Mouse (Mus musculus) right cerebral cortex, adult 18-20 months (tissue): ENCODE measurements at regions not wholly inside any gene's neighbourhood (a gene's known extent, or its start where the extent isn't known, plus 50 kb on each side); places are given as distances from the start of the nearest gene placed in this dataset.

Source experiments
- DNase-seq: peaks from one replicate; pipeline ENCODE4 v3.0.0; 2022; ENCODE audit warnings: mixed read lengths

DNA sequence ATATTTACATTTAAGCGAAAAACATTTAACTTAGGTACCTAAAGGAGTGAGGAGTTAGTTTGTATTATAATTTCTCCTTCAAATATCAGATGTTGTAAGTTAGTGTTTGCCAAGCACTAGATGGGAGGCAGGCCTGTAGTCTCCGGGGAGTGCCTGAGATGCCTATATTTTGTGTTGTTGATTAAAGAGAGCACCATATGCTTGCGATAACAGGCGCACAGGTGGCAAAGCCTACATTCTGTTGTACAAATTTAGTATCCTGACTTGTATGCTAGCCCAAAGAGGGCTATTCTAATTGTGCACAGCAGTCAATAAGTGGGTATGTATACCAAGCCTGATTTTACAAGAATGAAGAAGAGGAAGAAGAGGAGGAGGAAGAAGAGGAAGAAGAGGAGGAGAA, 151.8 kb upstream of the Atxn1 start:
- peak; percentile 29 for DNase-seq

DNA sequence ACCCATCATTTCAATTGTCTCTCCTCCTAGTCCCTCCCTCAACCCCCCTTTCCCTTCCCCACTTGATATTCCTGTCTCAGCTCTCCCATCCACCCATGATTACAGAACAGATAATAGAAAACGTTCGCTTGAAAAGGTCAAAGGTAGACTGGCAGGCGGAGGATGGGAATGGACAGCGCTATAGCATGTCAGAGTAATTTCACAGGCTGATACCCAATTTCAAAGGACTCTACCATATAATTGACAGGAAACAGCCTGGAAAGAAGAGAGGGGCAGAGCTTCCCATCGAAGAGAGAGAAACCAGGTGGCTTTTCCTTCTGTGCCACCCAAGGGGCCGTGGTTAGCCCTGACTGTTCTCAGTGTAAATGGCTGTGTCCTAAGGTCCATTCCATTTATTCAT, 140.2 kb upstream of the Atxn1 start:
- no peak for DNase-seq

DNA sequence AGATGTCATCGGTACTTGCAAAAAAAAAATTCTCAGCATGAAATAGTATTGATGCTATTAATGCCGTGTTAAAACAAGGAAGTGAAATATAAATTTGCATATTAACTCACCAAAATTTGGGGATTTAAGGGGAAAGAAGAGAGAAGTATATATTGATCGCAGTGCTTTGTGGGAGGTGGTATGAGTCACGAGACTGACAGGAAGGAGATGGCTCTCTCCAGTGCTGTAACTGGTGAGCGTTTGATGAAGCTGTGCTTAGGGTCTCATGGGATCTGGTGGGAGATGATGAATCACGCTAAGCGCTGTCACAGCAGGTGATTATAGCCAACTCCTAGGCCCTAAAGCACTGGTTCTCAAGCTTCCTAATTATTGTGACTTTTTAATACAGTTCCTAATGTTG, 133.8 kb upstream of the Atxn1 start:
- DNase-seq: no peak

DNA sequence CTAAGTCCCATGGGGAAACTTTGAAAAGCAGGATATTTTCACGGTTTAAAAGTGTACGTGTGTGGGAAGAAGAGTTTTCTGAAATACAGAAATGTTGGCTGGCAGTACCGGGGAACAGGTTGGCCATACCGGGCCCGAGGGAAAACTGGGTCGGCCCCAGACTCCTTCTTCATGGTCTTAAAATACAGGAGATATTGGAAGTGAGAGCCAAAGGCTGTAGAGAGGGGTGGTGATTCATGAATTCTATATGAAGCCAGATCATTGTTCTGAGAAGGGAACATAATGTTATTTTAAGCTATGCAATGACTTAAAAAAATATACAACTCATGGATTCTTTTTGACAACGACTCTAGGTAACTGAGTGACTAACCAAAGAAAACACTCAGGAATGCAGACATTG, 133.3 kb upstream of the Atxn1 start:
- peak; percentile 64 for DNase-seq

DNA sequence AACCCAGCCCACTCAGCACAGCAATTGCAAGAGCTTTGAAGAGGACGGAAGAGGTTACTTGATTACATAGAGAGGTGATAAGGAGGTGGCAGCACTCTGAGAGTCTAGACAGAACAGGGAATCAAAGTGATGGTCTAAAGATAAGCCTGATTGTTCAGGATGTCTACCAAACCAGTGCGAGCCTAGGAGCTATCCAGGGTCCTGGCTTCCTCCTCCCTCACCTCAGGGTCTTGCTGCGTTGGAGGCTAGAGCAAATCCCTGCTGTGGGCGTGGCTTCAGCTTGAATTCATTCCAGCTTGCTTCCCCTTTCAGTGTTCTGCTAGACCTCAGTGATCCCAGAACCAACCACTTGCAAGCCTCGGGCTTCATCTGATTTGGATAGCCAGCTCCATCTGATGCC, 132.2 kb upstream of the Atxn1 start:
- DNase-seq: no peak

DNA sequence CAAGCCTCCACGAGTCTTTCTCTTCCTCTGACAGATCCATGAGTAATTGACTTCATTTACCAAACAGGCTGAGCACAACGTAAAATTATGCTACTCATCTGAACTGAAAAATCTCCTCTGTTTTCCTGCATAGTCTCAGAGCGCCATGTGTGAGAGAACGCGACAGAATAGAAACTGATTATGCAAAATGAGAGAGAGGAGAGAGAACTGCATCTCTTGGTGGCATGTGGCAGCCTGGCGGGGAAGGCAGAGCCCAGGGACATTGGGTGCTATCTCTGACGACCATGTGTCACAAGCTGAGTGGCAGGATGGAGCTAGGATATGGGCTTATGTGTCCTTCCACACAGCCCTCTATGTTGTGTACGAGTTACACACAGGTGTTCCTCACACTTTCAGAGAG, 131.6 kb upstream of the Atxn1 start:
- DNase-seq: peak; percentile 60

DNA sequence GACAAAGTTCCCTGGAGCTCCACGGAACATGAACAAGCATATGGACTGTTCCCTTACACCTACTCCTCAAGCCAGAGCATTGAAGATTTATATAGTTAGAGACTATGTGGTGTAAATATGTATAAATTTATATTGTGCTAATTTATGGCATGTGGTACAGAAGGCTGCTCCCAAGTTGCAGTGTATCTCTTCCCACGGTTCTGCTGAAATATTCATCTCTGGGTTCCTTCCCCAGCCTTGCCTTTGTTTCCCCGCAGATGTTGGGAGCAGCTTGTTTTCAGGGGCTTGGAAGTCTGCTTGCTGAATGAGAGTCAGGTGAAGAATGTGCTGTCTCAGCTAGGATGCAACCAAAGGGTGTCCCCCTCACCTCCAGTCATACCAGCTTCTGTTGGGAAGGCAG, 128.0 kb upstream of the Atxn1 start:
- peak; percentile 11 for DNase-seq

DNA sequence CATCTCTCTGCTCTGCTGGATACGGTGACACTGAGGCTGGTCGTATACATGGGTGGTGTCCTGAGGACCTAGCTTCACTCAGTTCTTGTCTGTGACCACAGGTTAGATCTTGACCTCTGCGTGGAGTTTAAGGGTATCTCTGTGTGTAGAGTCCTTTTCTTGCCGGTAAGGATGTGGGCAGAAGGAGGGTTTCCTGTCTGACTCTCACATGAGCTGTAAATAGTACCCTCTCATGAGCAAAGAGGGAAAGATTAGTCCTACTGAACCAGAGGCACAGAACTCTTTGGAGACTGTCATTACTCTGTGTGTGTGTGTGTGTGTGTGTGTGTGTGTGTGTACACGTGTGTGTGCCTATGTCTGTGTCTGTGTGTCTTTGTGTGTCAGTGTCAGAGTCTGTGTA, 126.3 kb upstream of the Atxn1 start:
- no peak for DNase-seq

DNA sequence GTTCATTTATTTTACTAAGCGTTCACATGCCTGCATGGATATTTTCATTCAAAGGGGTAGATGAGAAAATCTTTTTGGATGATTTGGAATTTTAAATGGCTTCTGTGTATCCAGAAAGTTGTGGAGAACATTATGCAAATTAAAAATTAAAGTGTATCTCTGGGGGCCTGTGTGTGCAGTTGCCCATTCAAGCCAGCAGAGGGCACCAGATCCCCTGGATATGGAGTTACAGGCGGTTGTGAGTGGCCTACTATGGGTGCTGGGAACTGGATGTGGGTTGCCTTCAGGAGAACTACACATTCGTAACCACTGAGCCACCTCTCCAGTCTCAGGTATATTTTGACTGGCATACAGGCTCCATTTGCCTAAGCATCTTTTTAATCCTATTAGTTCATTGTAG, 123.4 kb upstream of the Atxn1 start:
- DNase-seq: no peak

DNA sequence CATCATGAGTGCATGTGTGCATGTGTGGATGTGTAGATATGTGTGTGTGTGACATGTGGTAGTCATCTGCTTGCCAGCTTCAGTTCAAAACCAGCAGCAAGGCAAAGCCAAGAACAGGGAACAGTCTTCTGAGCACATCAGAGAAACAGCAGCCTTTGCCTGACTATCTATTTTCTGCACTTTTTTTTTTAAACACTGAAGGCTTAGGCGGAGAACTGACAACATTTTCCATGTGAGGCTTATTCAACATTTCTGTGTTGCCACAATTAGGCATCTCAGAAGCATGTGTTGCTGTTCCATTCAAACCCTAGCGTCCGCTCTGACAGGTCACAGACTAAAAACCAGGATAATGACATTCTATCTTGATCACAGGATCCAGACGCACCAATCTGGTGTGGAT, 122.9 kb upstream of the Atxn1 start:
- peak; percentile 18 for DNase-seq

DNA sequence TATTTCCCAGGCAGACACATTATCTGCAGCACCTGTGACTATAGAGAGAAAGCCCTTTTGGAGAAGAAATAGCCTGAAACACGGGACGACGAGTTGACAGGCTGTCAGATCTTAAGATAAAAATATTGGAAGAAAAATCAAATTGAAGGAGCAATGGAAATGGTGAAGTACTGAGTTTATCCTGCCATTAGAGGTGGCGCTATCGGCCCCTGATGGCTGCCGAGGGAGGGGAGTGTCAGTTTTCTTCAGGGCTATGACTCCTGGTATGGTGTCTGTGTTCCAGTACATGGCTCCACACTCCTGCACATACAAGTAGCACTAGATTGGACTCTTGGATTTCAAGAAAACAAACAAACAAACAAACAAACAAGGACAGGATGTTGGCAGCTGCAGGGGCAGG, 112.1 kb upstream of the Atxn1 start:
- no peak for DNase-seq

DNA sequence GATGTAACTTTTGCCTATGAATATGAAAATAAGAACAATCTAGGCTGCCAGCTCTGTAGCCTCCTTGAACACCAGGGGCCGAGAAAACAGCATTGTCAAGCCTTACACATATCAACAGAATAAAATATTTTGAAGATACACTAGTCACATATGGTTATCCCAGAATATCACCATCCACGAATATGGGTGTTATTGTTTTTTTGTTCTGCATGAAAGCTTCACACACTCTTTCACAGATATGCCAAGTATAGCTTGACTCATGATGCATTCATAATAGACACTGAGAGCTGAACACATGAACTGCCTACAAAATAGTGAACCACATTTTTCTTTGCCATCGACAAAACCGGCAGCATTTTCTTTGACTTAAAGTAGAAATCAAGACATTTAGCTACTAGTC, 106.9 kb upstream of the Atxn1 start:
- DNase-seq: no peak

DNA sequence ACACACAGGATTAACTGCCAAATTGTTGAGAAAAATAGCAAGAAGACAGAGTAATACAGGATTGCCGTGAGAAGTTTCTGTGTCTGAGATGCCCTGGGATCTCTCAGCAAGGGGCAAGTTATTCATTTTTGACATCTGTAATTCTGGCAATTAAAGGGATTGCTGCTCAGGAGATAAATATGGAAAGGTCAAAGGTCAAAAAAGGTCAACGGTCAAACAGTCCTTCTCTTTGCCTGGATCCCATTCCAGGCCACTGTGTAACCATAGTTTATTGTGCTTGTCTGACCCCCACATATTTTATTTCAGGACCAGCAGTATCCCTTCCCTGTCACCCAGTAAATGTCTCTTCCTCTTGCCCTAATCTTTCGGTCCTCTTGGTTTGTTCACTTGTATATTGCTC, 104.8 kb upstream of the Atxn1 start:
- DNase-seq: no peak

DNA sequence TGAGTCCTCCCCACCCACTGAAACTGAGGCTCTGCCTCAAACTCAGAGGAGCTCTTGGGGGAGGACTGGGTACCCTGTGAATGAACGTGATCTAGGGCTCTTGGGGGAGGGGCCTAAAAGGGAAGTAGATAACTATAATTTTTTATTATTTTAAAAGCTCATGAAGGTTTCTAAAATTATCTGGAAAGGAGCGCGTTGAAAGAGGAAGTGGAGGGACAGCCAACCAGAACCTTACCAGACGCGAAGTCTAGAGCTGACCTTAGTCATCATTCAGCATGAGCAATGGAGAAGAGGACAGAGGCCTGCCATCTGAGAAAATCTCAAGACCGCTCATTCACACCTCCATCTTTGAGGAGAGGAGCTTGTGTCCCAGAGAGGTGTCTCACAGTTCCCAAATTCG, 98.0 kb upstream of the Atxn1 start:
- no peak for DNase-seq

DNA sequence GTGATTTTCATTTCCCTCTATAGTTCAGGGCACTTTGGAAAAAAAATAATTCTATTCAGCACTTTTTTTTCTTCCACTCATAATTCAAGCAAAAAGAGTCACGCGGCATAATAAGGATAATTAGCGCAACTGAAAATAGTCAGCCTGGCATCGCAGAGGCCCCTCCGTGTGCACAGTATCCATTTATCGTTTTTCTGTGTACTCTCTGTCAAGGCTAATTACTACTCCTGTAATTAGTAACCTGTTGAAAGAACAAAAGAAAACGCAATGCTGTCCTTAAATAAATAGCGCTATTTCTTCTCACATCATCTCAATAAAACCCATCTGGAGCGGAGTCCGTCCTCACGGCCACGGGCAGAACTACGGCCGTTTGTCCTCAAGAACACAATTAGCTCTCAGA, 95.1 kb upstream of the Atxn1 start:
- no peak for DNase-seq

DNA sequence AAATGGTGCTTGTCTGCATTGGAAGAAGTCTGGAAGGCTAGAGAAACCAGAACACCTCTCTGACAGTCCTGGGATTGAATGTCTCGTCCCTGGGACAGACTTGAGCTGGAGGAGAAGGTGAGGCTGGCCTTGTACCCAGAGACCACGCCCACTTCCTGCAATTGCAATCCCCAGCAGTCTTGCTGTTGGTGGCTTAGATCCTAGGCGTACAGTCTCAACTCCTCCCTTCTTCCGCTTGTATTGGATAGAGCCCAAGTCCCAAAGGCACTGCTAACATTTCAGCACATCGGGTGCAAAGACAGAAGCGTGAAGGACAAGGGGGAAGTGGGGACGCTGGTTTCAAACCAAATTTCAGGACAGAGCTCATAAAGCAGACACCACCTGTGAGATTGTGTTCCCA, 94.1 kb upstream of the Atxn1 start:
- no peak for DNase-seq

DNA sequence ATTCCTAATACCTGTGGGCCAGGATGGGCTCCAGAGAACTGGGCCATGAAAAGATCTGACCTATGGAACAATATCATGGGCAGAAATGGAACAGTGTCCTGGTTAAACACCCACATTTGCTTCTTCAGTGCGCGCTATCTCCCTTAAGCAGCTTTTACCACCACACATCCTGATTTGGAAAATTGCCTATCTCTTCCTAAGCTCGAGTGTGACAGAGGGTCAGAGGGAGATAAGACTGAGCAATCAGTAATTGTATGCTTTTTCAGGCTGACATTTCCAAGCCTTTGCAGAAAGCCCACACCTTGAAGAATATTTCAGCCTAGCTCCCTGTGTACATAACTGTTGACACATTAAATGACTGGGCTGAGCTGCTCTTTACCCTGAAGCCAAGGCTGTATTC, 93.5 kb upstream of the Atxn1 start:
- DNase-seq: no peak

DNA sequence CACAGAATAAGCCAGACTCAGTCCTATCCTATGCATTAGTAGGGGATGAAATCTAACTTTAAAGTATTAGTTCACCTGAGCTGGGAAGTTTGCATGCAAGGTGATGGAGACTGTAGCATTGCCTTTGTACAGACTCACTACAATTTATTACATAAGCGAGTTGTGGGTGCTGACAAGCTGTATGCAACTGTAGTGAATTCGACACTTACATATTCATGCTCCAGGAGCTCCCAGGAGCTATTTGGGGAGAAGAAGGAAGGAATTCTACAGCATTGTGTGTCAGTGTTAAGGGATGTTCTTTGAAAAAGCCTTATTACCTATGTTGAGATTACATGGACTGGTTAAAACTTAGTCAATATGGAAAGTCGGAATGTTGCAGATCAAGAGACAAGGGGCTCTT, 90.6 kb upstream of the Atxn1 start:
- DNase-seq: no peak

DNA sequence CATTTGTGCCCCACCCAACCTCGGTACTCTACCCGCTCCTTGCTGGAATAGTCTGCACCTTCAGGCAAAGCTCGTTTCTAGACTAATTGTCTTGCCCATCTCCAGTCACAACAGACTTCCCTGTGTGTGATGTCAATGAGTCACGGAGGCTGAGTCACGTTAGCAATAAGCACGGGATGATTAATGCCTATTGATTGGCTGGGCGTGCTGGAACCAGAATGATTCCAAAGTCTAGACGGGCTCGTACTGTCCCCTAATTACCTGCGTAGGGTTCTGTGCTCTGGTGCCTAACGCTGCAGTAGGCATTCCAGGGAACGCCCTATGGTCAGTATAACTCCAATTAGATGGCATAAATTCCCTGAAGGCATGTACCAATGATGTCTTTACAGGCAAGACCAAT, 78.8 kb upstream of the Atxn1 start:
- peak; percentile 62 for DNase-seq

DNA sequence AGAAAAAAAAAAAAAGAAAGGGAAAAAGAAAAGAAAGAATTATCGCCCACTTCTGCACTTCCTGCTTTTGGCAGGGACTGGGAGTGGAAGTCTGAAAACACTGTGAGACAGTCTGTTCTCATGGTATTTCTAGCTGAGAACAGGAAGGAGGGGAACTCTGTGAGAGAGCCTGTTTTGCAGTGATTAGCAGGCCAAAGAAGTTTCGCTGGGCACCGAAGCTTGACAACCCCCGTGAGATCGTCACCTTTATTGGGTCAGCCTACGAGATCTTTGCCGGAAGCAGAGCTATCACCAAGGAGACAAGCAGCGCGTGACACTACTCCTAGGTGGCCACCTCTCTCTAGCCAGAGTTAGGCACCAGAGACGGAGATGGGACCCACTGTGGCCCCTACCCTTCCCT, 78.2 kb upstream of the Atxn1 start:
- DNase-seq: peak; percentile 60

DNA sequence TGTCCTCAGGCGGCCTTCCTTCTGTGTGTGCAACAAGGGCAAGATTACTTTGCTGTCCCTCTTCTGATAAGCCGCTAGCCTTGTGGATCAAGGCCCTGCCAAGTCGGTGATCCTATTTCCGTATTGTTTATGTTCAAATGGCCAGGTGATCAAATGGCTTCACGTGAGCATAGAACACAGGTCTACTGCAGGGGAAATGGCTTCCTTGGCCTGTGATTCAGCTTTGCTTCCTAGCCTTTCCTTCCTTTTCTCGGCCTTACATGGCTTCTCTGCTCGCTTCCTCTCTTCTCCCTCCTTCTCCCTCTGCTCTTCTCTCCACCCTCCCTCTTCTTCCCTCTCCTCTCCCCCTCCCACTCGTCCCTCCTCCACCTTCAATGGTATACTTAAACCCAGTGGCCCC, 77.4 kb upstream of the Atxn1 start:
- no peak for DNase-seq

DNA sequence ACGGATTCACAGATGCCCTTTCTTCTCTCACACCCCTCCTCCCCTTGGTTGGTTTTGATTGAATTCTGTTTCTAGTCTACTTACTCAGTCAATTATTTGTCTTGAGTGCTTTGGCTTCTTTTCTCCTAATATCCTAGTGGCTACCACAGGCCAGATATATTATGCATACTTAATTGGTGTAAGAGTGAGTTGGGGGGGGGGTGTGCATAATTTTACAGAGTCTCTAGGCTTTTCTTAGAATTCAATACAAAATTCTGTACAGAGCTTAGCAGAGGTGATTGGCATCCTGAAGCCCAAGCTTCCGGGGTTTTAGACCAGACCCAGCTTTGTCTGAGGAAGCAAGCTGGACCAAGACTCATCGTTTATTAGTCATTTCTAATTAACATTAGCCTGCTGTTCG, 76.7 kb upstream of the Atxn1 start:
- DNase-seq: no peak

DNA sequence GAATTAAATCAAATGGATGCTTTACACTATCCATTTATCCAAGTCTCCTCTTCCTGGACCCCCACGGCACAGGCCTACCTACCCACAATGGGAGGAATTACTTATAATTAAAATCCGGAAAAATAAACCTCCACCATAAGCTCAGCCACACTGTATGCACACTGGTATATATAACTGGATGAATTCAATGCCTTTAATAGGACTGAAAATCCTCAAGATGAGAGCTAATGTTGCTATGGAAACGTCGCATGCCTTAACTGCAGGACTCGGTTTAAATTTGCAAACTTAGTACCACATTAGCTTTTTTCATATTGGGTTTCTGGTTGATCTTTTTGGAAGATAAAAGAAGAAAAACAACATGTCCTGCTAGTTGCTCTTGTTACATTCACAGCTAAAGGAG, 75.3 kb upstream of the Atxn1 start:
- DNase-seq: no peak

DNA sequence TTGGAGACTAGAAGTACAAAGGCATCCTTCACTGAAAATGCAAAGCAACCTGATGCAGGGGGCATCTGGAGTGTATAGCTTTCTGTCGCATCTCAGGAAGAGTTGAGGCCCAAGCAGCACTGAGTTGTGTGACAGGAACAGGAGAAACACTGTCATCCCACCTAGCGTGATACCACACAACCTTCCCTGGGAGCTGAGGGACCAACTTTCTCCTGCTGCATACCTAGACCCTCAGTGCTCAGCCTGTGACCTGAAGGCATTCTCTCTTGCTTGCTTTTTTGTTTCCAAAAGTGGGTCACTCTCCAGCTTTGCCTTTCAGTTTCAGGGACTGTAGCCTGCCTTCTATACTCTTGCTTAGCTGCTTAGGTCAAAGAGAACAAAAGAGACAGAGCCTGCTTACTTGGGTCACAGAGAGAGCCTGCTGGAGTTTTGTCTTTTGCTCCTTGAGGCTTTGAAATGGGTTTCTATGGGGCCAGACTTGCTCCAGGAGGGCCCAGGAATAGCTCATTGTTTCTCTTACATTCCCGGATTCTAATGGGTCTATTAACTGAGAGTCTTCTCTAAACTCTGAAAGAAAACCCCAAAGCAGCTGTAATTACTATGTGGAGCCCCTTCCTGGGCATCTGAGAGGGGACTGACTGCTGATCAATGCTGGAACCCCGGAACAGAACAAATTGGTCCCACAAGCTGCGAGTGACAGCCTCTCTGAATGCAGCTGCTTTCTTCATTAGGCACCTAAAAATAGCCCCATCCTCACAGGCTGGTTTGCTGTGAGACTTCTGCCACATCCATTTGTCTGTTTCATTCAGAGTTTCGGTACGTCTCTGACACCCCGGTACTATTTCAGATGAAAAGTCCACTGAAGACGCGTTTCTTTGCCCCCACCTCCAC, 73.9 kb upstream of the Atxn1 start:
- DNase-seq: peak; percentile 40

DNA sequence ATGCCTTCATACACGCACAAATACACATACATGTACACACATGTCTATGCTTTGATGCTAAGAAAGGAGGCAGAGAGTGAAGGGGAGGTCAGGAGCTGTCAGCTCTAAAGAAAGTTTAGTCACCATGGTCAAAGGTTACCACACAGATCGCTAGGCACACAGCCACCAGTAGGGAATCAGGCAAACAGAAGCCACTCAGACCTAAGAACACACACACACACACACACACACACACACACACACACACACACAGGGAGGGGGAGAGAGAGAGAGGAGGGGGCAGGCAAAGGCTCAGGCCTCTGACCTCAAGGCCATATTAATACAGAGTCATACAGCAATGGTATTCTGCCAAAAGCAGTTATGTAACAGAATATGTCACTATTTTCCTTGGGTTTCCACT, 67.5 kb upstream of the Atxn1 start:
- no peak for DNase-seq
